Comparison of ENCODE assay signal across 22 mouse cellular contexts in the genomic region with DNA sequence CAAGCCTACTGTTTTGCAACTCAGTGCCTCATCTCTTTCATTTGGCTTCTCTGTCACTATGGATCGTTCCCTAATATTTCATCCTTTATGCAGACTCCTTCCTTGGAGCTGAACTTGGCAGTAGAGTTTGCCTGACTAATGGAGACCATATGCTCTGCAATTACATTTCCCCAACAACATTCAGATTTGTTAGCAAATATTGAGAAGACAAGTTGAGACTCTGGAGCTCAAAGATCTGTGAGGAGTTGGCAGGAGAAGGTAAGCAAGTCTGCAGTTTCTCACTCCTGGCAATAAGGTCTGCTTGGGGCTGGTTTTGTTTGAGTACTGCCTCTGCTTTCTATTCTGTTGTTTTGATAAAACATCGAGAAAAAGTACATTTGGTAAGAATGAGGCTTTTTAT.
DNase-seq lines count a peak whose midpoint lies in the region; ATAC-seq and TF ChIP-seq lines count a peak whose summit lies in the region.
"Had no signal": no experiment of that assay in that cellular context is flagged by ENCODE, and none has a peak within 500 bp of the region (broad histone marks: within the 10 kb centered on the region; RNA-seq: fewer than 3 reads in every experiment).

No protein-coding gene starts in this region.

- H3K4me2 ChIP-seq in embryonic facial prominence, embryonic 11.5 days (ENCODE audit: low read depth, low read length): no peak overlapping the region
- H3K4me2 ChIP-seq in embryonic facial prominence, embryonic 15.5 days (replicated peaks): no peak overlapping the region
- H3K4me2 ChIP-seq: forebrain, embryonic 15.5 days; hindbrain, embryonic 13.5 days; midbrain, embryonic 12.5 days; neural tube, embryonic 15.5 days had no signal

- 72% methylated on average over 2 of the region's 2 CpGs for WGBS in embryonic facial prominence, embryonic 11.5 days
- 82% methylated on average over 2 of the region's 2 CpGs for WGBS in embryonic facial prominence, embryonic 10.5 days
- 33% methylated on average over 2 of the region's 2 CpGs for WGBS in embryonic facial prominence, embryonic 15.5 days

- H3K4me3 ChIP-seq in embryonic facial prominence, embryonic 11.5 days (ENCODE audit: low read depth, low read length): no peak overlapping the region
- no peak overlapping the region for H3K4me3 ChIP-seq in embryonic facial prominence, embryonic 10.5 days
- H3K4me3 ChIP-seq in gastrocnemius, adult 2 months: no peak overlapping the region
- no peak overlapping the region for H3K4me3 ChIP-seq in embryonic facial prominence, embryonic 15.5 days (replicated peaks)
- H3K4me3 ChIP-seq: forebrain, embryonic 15.5 days; hindbrain, embryonic 13.5 days; midbrain, embryonic 12.5 days; neural tube, embryonic 15.5 days had no signal

- DNase-seq in embryonic facial prominence, embryonic 11.5 days (ENCODE audit: low spot score): peak; percentile 32
- no peak for DNase-seq in embryonic facial prominence, embryonic 10.5 days (ENCODE audit: low spot score)
- no peak for DNase-seq in gastrocnemius, adult 2 months
- no peak for DNase-seq in gastrocnemius, adult 8-10 months (ENCODE audit: low spot score in 2 of 2)
- peak; percentile 49 for DNase-seq in adipocyte (ENCODE audit: low spot score)
- no peak for DNase-seq in urinary bladder, postnatal 14 days (ENCODE audit: low spot score)
- DNase-seq in layer of hippocampus, adult 9-10 months (ENCODE audit: low spot score): no peak
- DNase-seq: adrenal gland, postnatal 36 days; cerebellum, adult 18-20 months; cerebellum, postnatal 14 days; gastrocnemius, postnatal 14 days; heart, postnatal 36 days; kidney, adult 11 months; kidney, postnatal 4 days; layer of hippocampus, adult 9-11 months; liver, postnatal 0 days had no signal

- no peaks in the 10 kb centered on the region for H3K9me3 ChIP-seq in embryonic facial prominence, embryonic 11.5 days (replicated peaks; ENCODE audit: control insufficient read depth, low read length)
- H3K9me3 ChIP-seq in embryonic facial prominence, embryonic 10.5 days: no peaks in the 10 kb centered on the region
- no peaks in the 10 kb centered on the region for H3K9me3 ChIP-seq in embryonic facial prominence, embryonic 15.5 days (replicated peaks)
- H3K9me3 ChIP-seq: forebrain, embryonic 15.5 days; hindbrain, embryonic 13.5 days; midbrain, embryonic 12.5 days; neural tube, embryonic 15.5 days had no signal

- H3K9ac ChIP-seq in embryonic facial prominence, embryonic 11.5 days (replicated peaks; ENCODE audit: low read length): no peak overlapping the region
- no peak overlapping the region for H3K9ac ChIP-seq in embryonic facial prominence, embryonic 15.5 days
- H3K9ac ChIP-seq: forebrain, embryonic 15.5 days; hindbrain, embryonic 13.5 days; liver, postnatal 0 days; midbrain, embryonic 12.5 days; neural tube, embryonic 15.5 days had no signal

- no peaks in the 10 kb centered on the region for H3K27me3 ChIP-seq in embryonic facial prominence, embryonic 11.5 days (ENCODE audit: control insufficient read depth, insufficient read depth, low read length)
- H3K27me3 ChIP-seq in embryonic facial prominence, embryonic 10.5 days (replicated peaks; ENCODE audit: low read depth, poor library complexity, severe bottlenecking): no peaks in the 10 kb centered on the region
- H3K27me3 ChIP-seq in embryonic facial prominence, embryonic 15.5 days: no peaks in the 10 kb centered on the region
- H3K27me3 ChIP-seq: hindbrain, embryonic 13.5 days; midbrain, embryonic 12.5 days; neural tube, embryonic 15.5 days had no signal

- intact Hi-C loops in gastrocnemius, adult 2 months (cut with DNase I): no loop called here

- no peak for TF ChIP-seq CTCF in gastrocnemius, adult 2 months (IDR thresholded peaks at IDR 0.05)

- H3K27ac ChIP-seq in embryonic facial prominence, embryonic 11.5 days (replicated peaks; ENCODE audit: low read depth, low read length): no peak overlapping the region
- H3K27ac ChIP-seq in embryonic facial prominence, embryonic 10.5 days (replicated peaks): no peak overlapping the region
- H3K27ac ChIP-seq in gastrocnemius, adult 2 months: peak overlapping the region; percentile 46; the same call in 1 of the 2 replicates
- H3K27ac ChIP-seq in embryonic facial prominence, embryonic 15.5 days (replicated peaks): peak overlapping the region; percentile 59
- H3K27ac ChIP-seq: forebrain, embryonic 15.5 days; hindbrain, embryonic 13.5 days; midbrain, embryonic 12.5 days; neural tube, embryonic 15.5 days had no signal

- H3K36me3 ChIP-seq in embryonic facial prominence, embryonic 11.5 days (replicated peaks; ENCODE audit: control insufficient read depth, insufficient read depth, low read depth, low read length): no peaks in the 10 kb centered on the region
- H3K36me3 ChIP-seq in embryonic facial prominence, embryonic 10.5 days (replicated peaks): no peaks in the 10 kb centered on the region
- H3K36me3 ChIP-seq in embryonic facial prominence, embryonic 15.5 days: no peaks in the 10 kb centered on the region
- H3K36me3 ChIP-seq: forebrain, embryonic 15.5 days; hindbrain, embryonic 13.5 days; midbrain, embryonic 12.5 days; neural tube, embryonic 15.5 days had no signal

- no peak for ATAC-seq in embryonic facial prominence, embryonic 11.5 days (replicated peaks; ENCODE audit: insufficient number of reproducible peaks, low FRiP score, low TSS enrichment, low read depth)
- peak; percentile 67; the same call in 1 of the 2 replicates for ATAC-seq in embryonic facial prominence, embryonic 15.5 days (ENCODE audit: insufficient number of reproducible peaks, low FRiP score, low TSS enrichment, low read depth)
- ATAC-seq: forebrain, embryonic 15.5 days; liver, postnatal 0 days; lung, postnatal 0 days had no signal

- H3K4me1 ChIP-seq in embryonic facial prominence, embryonic 11.5 days (ENCODE audit: control insufficient read depth, insufficient read depth, low read length): no peaks in the 10 kb centered on the region
- H3K4me1 ChIP-seq in embryonic facial prominence, embryonic 10.5 days: no peaks in the 10 kb centered on the region
- H3K4me1 ChIP-seq in embryonic facial prominence, embryonic 15.5 days: no peaks in the 10 kb centered on the region
- H3K4me1 ChIP-seq: forebrain, embryonic 15.5 days; hindbrain, embryonic 13.5 days; midbrain, embryonic 12.5 days; neural tube, embryonic 15.5 days had no signal

Comparison
In these comparisons a context has a peak if more than half of its experiments do, and no peak if none do; other contexts are left out.
1. DNase-seq: peak in embryonic facial prominence, embryonic 11.5 days (single experiment) and adipocyte (single experiment); none in embryonic facial prominence, embryonic 10.5 days (single experiment), gastrocnemius, adult 2 months (single experiment), gastrocnemius, adult 8-10 months (0 of 2), urinary bladder, postnatal 14 days (single experiment) and layer of hippocampus, adult 9-10 months (single experiment).
2. H3K27ac ChIP-seq: peak in gastrocnemius, adult 2 months (single experiment) and embryonic facial prominence, embryonic 15.5 days (single experiment); none in embryonic facial prominence, embryonic 11.5 days (single experiment) and embryonic facial prominence, embryonic 10.5 days (single experiment).